Mouse (Mus musculus): ENCODE results near the gene Gnaq. TPM values are rescaled to one million over a fixed set of nuclear protein-coding genes. Genes with fewer than 3 reads are reported as not detected.

Gnaq gene
- total and polyA plus RNA-seq, 3 experiments, result 8.1 to 12.9 (median 8.2) TPM

GRCm38 (mm10) chr19:16318128-16318811, 185.6 kb downstream of the Gnaq start:
- Histone ChIP-seq H3K79me2 (replicated peaks; ENCODE audit: control insufficient read depth, extremely low read depth, insufficient read depth, poor library complexity, severe bottlenecking) (no peaks in the 10 kb centered on the region), H3K27ac (ENCODE audit: insufficient read depth, low read depth) (no peak overlapping the region), H3K4me1 (ENCODE audit: control insufficient read depth in 1 of 2, insufficient read depth in 2 of 2) (peaks cover 2 to 40% of the 10 kb centered on the region in 2 experiments; a peak in 3 of 4 replicates), H3K36me3 (replicated peaks in 1 of 2; ENCODE audit: control insufficient read depth in 1 of 2, insufficient read depth in 1 of 2, low read length in 1 of 2) (peaks cover 0 to 31% of the 10 kb centered on the region in 2 experiments), H3K4me2 (ENCODE audit: insufficient read depth, low read depth, poor library complexity, severe bottlenecking) (no peak overlapping the region), H3K9ac (ENCODE audit: insufficient read depth, low read depth) (no peak overlapping the region), H3K27me3 (replicated peaks) (no peaks in the 10 kb centered on the region), H3K9me3 (replicated peaks; ENCODE audit: low read length) (no peaks in the 10 kb centered on the region), H3K4me3 (replicated peaks in 1 of 3; ENCODE audit: low read depth in 2 of 3, low read length in 2 of 3, poor library complexity in 1 of 3) (no peak overlapping the region)
- dilution Hi-C loops (cut with MboI; ENCODE audit: extremely low pct_ligation_motif_present, extremely low pct_unique_long_range_greater_than_20kb, low sequenced_read_pairs), result no loop called here
- DNase-seq (ENCODE audit: extremely low read depth), result no peak
- in situ Hi-C loops (cut with MboI; ENCODE audit: low pct_ligation_motif_present, low pct_unique_long_range_greater_than_20kb, low sequenced_read_pairs), result no loop called here
- TF ChIP-seq IRF4 (IDR thresholded peaks at IDR 0.05; ENCODE audit: low read depth, low read length) (no peak), USF1 (IDR thresholded peaks at IDR 0.05; ENCODE audit: low read depth, low read length) (no peak), CHD1 (IDR thresholded peaks at IDR 0.05; ENCODE audit: low read depth, low read length) (no peak), PAX5 (IDR thresholded peaks at IDR 0.05; ENCODE audit: low read length) (no peak), CTCF (conservative IDR thresholded peaks at IDR 0.05 in 1 of 2, IDR thresholded peaks at IDR 0.05 in 1 of 2; ENCODE audit: low read depth in 2 of 2, low read length in 2 of 2) (no peak), USF2 (conservative IDR thresholded peaks at IDR 0.05; ENCODE audit: low read depth, low read length) (no peak), MAX (IDR thresholded peaks at IDR 0.05; ENCODE audit: low read length) (no peak), HCFC1 (IDR thresholded peaks at IDR 0.05; ENCODE audit: low read depth, low read length) (no peak), NELFE (IDR thresholded peaks at IDR 0.05; ENCODE audit: low read depth, low read length) (no peak), JUN (IDR thresholded peaks at IDR 0.05; ENCODE audit: insufficient read depth, low read depth, low read length) (no peak)

DNA sequence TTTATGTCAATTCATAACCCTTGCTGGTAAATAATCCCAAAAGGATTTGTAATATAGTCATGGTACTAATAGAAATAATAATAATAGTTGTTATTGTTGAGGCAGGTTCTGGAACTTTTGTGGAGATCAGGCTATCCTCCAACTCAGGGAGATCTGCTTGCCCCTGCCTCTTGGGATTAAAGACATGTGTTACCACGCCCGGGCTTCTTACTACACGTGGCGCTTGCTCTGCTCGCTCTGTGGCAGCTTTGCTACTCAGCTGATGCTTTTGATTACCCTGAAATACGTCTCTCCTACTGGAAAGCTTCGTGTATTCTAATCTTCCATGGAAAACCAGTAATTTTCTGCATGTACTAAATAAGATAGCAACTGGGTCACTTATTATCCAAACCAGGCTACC, 187.4 kb downstream of the Gnaq start:
- peaks cover 0 to 37% of the 10 kb centered on the region in 2 experiments for H3K36me3 ChIP-seq (replicated peaks in 1 of 2; ENCODE audit: control insufficient read depth in 1 of 2, insufficient read depth in 1 of 2, low read length in 1 of 2)
- peak overlapping the region; percentile 36 for H3K4me2 ChIP-seq (ENCODE audit: insufficient read depth, low read depth, poor library complexity, severe bottlenecking)
- peaks cover 2 to 46% of the 10 kb centered on the region in 2 experiments; a peak in 3 of 4 replicates for H3K4me1 ChIP-seq (ENCODE audit: control insufficient read depth in 1 of 2, insufficient read depth in 2 of 2)
- H3K27me3 ChIP-seq (replicated peaks), result no peaks in the 10 kb centered on the region
- dilution Hi-C loops (cut with MboI; ENCODE audit: extremely low pct_ligation_motif_present, extremely low pct_unique_long_range_greater_than_20kb, low sequenced_read_pairs), result no loop called here
- peak; percentile 84 for TF ChIP-seq MXI1 (IDR thresholded peaks at IDR 0.05; ENCODE audit: low read depth, low read length)
- peak; percentile 89 for TF ChIP-seq MYC (IDR thresholded peaks at IDR 0.05; ENCODE audit: low read depth, low read length)
- no peak for TF ChIP-seq KAT2A (IDR thresholded peaks at IDR 0.05; ENCODE audit: insufficient replicate concordance, low read length)
- TF ChIP-seq USF2 (conservative IDR thresholded peaks at IDR 0.05; ENCODE audit: low read depth, low read length), result no peak
- TF ChIP-seq GABPA (IDR thresholded peaks at IDR 0.05; ENCODE audit: insufficient replicate concordance, low read depth, low read length), result no peak
- TF ChIP-seq MAX (IDR thresholded peaks at IDR 0.05; ENCODE audit: low read length), result peak; percentile 67
- no peak for TF ChIP-seq TBP (conservative IDR thresholded peaks at IDR 0.05; ENCODE audit: low read depth, low read length)
- no peak for TF ChIP-seq MAZ (IDR thresholded peaks at IDR 0.05; ENCODE audit: low read depth, low read length)
- H3K27ac ChIP-seq (ENCODE audit: insufficient read depth, low read depth), result no peak overlapping the region
- no peak overlapping the region for H3K4me3 ChIP-seq (replicated peaks in 1 of 3; ENCODE audit: low read depth in 2 of 3, low read length in 2 of 3, poor library complexity in 1 of 3)
- H3K9ac ChIP-seq (ENCODE audit: insufficient read depth, low read depth), result no peak overlapping the region; the same call in 1 of the 2 replicates
- H3K79me2 ChIP-seq (replicated peaks; ENCODE audit: control insufficient read depth, extremely low read depth, insufficient read depth, poor library complexity, severe bottlenecking), result no peaks in the 10 kb centered on the region
- DNase-seq (ENCODE audit: extremely low read depth), result no peak
- H3K9me3 ChIP-seq (replicated peaks; ENCODE audit: low read length), result no peaks in the 10 kb centered on the region
- in situ Hi-C loops (cut with MboI; ENCODE audit: low pct_ligation_motif_present, low pct_unique_long_range_greater_than_20kb, low sequenced_read_pairs), result loop anchor here (10.0 kb wide), 2 partner anchors 55 to 185 kb away; partner anchors contain the start of gene Gnaq

All from CH12.LX (cell line).